ENCODE assay signal across 8 mouse cellular contexts in the genomic region with DNA sequence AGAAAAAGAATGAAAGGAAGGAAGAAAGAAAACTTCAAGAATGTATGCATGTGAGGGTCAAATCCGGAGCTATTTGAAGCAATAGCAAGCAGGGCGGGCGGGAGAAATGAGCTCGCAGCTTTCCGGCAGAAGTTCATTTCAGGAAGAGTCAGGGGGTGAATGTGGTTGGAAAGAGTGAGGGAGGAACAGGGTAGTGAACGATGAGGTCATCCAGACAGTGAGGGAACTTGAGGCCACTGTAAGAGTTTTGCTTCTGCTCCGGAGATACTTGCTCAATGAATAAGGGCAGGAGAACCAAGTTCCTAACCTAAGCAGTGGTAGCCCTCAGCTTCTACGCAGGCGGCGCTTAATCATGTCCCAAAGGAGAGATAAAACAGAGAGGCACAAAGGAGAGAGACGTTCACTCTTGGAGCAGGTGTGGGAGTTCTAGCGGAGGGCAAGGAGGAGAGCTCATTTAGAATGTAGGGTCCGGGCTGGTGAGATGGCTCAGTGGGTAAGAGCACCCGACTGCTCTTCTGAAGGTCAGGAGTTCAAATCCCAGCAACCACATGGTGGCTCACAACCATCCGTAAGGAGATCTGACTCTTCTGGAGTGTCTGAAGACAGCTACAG. TPM values are rescaled to one million over a fixed set of nuclear protein-coding genes. Genes with fewer than 3 reads are reported as not detected.
DNase-seq lines count a peak whose midpoint lies in the region; ATAC-seq and TF ChIP-seq lines count a peak whose summit lies in the region.

No protein-coding gene starts in this region.

- DNase-seq in heart, adult 11 months = peak; percentile 94
- DNase-seq in heart, postnatal 25 days (ENCODE audit: low spot score) = no peak
- DNase-seq in CD4-positive helper T cell, adult 2 months (ENCODE audit: low read depth, low spot score) = peak; percentile 51
- DNase-seq in urinary bladder, postnatal 36 days (ENCODE audit: low spot score in 2 of 2) = no peak
- no peak for DNase-seq in ovary, adult 18-20 months (ENCODE audit: low spot score)

- H3K9me3 ChIP-seq in liver, embryonic 16.5 days (replicated peaks; ENCODE audit: control insufficient read depth, low read length) = no peaks in the 10 kb centered on the region

- ATAC-seq in liver, embryonic 16.5 days (ENCODE audit: low read depth) = no peak
- no peak for ATAC-seq in erythroid progenitor cell, adult 5-6 weeks (replicated peaks; ENCODE audit: low FRiP score, poor library complexity, severe bottlenecking)

- TF ChIP-seq POLR2A in embryonic fibroblast, embryonic 13.5 days (IDR thresholded peaks at IDR 0.05; ENCODE audit: low read depth, low read length) = no peak

- 11% methylated on average over 15 of the region's 15 CpGs for WGBS in liver, embryonic 16.5 days (ENCODE audit: insufficient replicate concordance)

- no peak overlapping the region for H3K9ac ChIP-seq in liver, embryonic 16.5 days (ENCODE audit: low read depth, low read length)

- H3K36me3 ChIP-seq in liver, embryonic 16.5 days (ENCODE audit: control insufficient read depth, insufficient read depth) = no peaks in the 10 kb centered on the region

- H3K27ac ChIP-seq in embryonic fibroblast, embryonic 13.5 days (ENCODE audit: insufficient read depth, low read length) = peak overlapping the region; percentile 93
- H3K27ac ChIP-seq in liver, embryonic 16.5 days (ENCODE audit: low read length) = no peak overlapping the region

- intact Hi-C loops in heart, postnatal 25 days (cut with DNase I) = loop anchor here (1.0 kb wide), 1 partner anchor 17 kb away; no protein-coding TSS in a partner anchor

- no peak for TF ChIP-seq CTCF in embryonic fibroblast, embryonic 13.5 days (IDR thresholded peaks at IDR 0.05; ENCODE audit: borderline replicate concordance, insufficient read depth, low read length)

- 0 out of 2 replicates have a peak overlapping the region, but pooled peaks have one; percentile 28 for H3K4me2 ChIP-seq in liver, embryonic 16.5 days (ENCODE audit: low read depth, low read length)

- peaks cover 23% of the 10 kb centered on the region for H3K27me3 ChIP-seq in liver, embryonic 16.5 days (ENCODE audit: control insufficient read depth, insufficient read depth, low read depth, low read length)

- H3K4me3 ChIP-seq in embryonic fibroblast, embryonic 13.5 days (ENCODE audit: insufficient read depth, low read length) = no peak overlapping the region
- H3K4me3 ChIP-seq in liver, embryonic 16.5 days (ENCODE audit: low read depth, low read length) = no peak overlapping the region

- H3K4me1 ChIP-seq in embryonic fibroblast, embryonic 13.5 days (ENCODE audit: control insufficient read depth, insufficient read depth, low read length) = peaks cover 26% of the 10 kb centered on the region
- H3K4me1 ChIP-seq in liver, embryonic 16.5 days (ENCODE audit: control insufficient read depth, low read depth, low read length) = peaks cover 41% of the 10 kb centered on the region

RNA-seq across cellular contexts. Expression of gene Trim8, which starts 21.0 kb away (rescaled TPM):
- total RNA-seq in heart, postnatal 25 days (2021) = 10 to 100 TPM; 37.3 to 40.6 TPM
- 22.1 and 25.9 TPM in 2 replicates for polyA plus RNA-seq in embryonic fibroblast, embryonic 13.5 days (2011; ENCODE audit: insufficient read length, low read depth, missing spikeins)
- 7.7 and 10.5 TPM in 2 replicates for polyA plus RNA-seq in liver, embryonic 16.5 days (2015; fragmentation: Nextera tagmentation; extraction: Ambion mirVana)
- total RNA-seq in erythroid progenitor cell, adult 5-6 weeks (2015; ENCODE audit: low replicate concordance) = 4.2 and 9.4 TPM in 2 replicates
- 5.5 and 7.7 TPM in 2 replicates for total RNA-seq in erythroid progenitor cell, adult 5-6 weeks (2017; ENCODE audit: low replicate concordance)

RNA-seq across cellular contexts. Expression of gene Arl3, which starts 50.5 kb away (rescaled TPM):
- total RNA-seq in heart, postnatal 25 days (2021) = 10 to 100 TPM; 33.2 to 37.0 TPM
- 83.5 and 94.6 TPM in 2 replicates for polyA plus RNA-seq in embryonic fibroblast, embryonic 13.5 days (2011; ENCODE audit: insufficient read length, low read depth, missing spikeins)
- 23.6 and 27.1 TPM in 2 replicates for polyA plus RNA-seq in liver, embryonic 16.5 days (2015; fragmentation: Nextera tagmentation; extraction: Ambion mirVana)
- 4.6 and 15.1 TPM in 2 replicates for total RNA-seq in erythroid progenitor cell, adult 5-6 weeks (2015; ENCODE audit: low replicate concordance)
- 6.7 and 24.4 TPM in 2 replicates for total RNA-seq in erythroid progenitor cell, adult 5-6 weeks (2017; ENCODE audit: low replicate concordance)

RNA-seq across cellular contexts. Expression of gene Sfxn2, which starts 50.6 kb away (rescaled TPM):
- total RNA-seq in heart, postnatal 25 days (2021) = 1 to 10 TPM; 3.1 to 4.2 TPM
- 7.6 and 8.6 TPM in 2 replicates for polyA plus RNA-seq in embryonic fibroblast, embryonic 13.5 days (2011; ENCODE audit: insufficient read length, low read depth, missing spikeins)
- 33.4 and 37.6 TPM in 2 replicates for polyA plus RNA-seq in liver, embryonic 16.5 days (2015; fragmentation: Nextera tagmentation; extraction: Ambion mirVana)
- 0.72 and 19.3 TPM in 2 replicates for total RNA-seq in erythroid progenitor cell, adult 5-6 weeks (2015; ENCODE audit: low replicate concordance)
- 0.98 and 5.8 TPM in 2 replicates for total RNA-seq in erythroid progenitor cell, adult 5-6 weeks (2017; ENCODE audit: low replicate concordance)

Comparison
In these comparisons a context has a peak if more than half of its experiments do, and no peak if none do; other contexts are left out.
1. DNase-seq: peak in heart, adult 11 months (single experiment) and CD4-positive helper T cell, adult 2 months (single experiment); none in heart, postnatal 25 days (single experiment), urinary bladder, postnatal 36 days (0 of 2) and ovary, adult 18-20 months (single experiment).